Mouse (Mus musculus) lung, adult 2 months (tissue): Measurements from ENCODE around the gene Olfr849.

Source experiments
- CTCF ChIP-seq: fragments of 200-500 bp; IDR thresholded peaks from 2 replicates; pipeline ENCODE4 v1.5.1; 2011; ENCODE audit warnings: mild to moderate bottlenecking, low read length, control low read depth; ENCODE audit not compliant: insufficient read depth
- POLR2A ChIP-seq: fragments of 200-500 bp; IDR thresholded peaks from 2 replicates; pipeline ENCODE4 v1.6.1; 2011; ENCODE audit warnings: low read depth, mild to moderate bottlenecking, control low read depth, low read length, borderline replicate concordance; ENCODE audit errors: extremely low read depth

- TF ChIP-seq CTCF, result no peak
- TF ChIP-seq POLR2A, result no peak
Observed at GRCm38 (mm10) chr9:19439966-19440365, at the start of gene Olfr849.
